Mouse (Mus musculus) thymus, adult 2 months (tissue): ENCODE measurements around the gene Ttll3.

ENCODE experiments used
- CTCF ChIP-seq: fragments of 200-500 bp; IDR thresholded peaks from 2 replicates; pipeline ENCODE4 v1.5.1; 2012; ENCODE audit warnings: mild to moderate bottlenecking, control low read depth, low read length, moderate library complexity, borderline replicate concordance; ENCODE audit not compliant: control insufficient read depth, poor library complexity, insufficient read depth; ENCODE audit errors: extremely low read depth
- POLR2A ChIP-seq: fragments of 200-500 bp; IDR thresholded peaks from 2 replicates; pipeline ENCODE4 v1.6.1; 2012; ENCODE audit warnings: mild to moderate bottlenecking, low read length, control low read depth, moderate library complexity; ENCODE audit not compliant: control insufficient read depth, poor library complexity, insufficient read depth; ENCODE audit errors: extremely low read depth

DNA sequence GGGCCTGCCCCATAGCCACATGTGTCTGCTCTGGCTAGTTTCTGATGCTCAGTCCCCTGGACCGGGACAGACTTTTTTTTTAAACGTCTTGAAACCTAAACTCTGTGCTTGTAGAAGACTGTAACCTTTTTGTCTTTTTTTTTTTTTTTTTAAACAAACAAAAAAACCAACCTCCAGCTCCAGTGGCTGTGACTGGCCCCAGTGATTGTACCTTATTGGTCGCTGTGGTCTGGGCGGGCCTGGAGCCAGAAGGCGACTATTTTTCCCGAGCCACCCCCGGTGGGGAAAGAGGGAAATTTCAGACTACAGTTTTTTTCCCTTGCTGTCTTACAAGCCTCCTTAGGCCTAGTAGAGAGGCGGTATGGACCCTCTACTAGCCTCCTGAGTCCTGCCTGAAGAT lies at the start of gene Ttll3:
- no peak for TF ChIP-seq CTCF
- TF ChIP-seq POLR2A: no peak
